Mouse (Mus musculus): ENCODE data around the gene Bud23.

DNA sequence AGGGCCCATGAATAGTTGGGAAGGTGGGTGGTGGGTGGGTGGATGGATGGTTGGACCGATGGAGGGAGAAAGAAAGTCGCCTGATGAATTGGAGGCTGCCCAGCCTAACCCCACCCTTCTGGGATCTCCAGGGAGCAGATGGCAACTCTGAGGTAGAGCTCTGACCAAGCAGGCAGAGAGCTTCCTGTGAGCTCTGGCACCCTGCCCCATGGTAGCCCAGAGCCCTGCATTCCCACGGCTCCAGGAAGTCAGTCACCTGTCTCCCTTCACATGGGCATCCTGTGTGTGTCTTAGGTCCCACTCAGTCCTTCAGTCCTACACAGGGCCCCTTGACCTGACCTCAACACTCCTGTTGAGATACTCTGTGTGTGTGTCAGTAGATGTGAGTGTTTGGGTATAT is 26.8 kb downstream of the Bud23 start:
- TF ChIP-seq POLR2A (IDR thresholded peaks at IDR 0.05; ENCODE audit: control insufficient read depth, extremely low read depth, insufficient read depth, low read length, poor library complexity) = no peak
- no peak for TF ChIP-seq CTCF (IDR thresholded peaks at IDR 0.05; ENCODE audit: borderline replicate concordance, control insufficient read depth, extremely low read depth, insufficient read depth, low read length, poor library complexity)
